Mouse (Mus musculus) heart, embryonic 16.5 days (tissue): Measurements from ENCODE around the gene Galnt7. TPM values are rescaled to one million over a fixed set of nuclear protein-coding genes. Genes with fewer than 3 reads are reported as not detected.

Experiments
- ATAC-seq: fragments of 200-750 bp; cut with Nextera tagmentation; replicated peaks from 2 replicates; pipeline ENCODE4 v1.8.0; 2017; ENCODE audit warnings: moderate number of reproducible peaks; ENCODE audit not compliant: insufficient read depth, low FRiP score; ENCODE audit errors: extremely low read depth
- H3K27ac ChIP-seq: fragments of 300-500 bp; sonication (generic); 2 replicates; pipeline ENCODE4 v1.5.1; 2014; ENCODE audit warnings: mild to moderate bottlenecking, low read length, control low read depth, moderate library complexity
- H3K27me3 ChIP-seq: fragments of 300-500 bp; sonication (generic); 2 replicates; pipeline ENCODE4 v1.6.1; 2014; ENCODE audit warnings: low read length, mixed read lengths; ENCODE audit not compliant: control insufficient read depth, insufficient read depth
- H3K36me3 ChIP-seq: fragments of 300-500 bp; sonication (generic); 2 replicates; pipeline ENCODE4 v1.6.1; 2014; ENCODE audit not compliant: control insufficient read depth, insufficient read depth
- H3K4me1 ChIP-seq: fragments of 300-500 bp; sonication (generic); 2 replicates; pipeline ENCODE4 v1.6.1; 2014; ENCODE audit warnings: low read length, mixed read lengths; ENCODE audit not compliant: control insufficient read depth, insufficient read depth
- H3K4me2 ChIP-seq: fragments of 300-500 bp; sonication (generic); 2 replicates; pipeline ENCODE4 v1.6.1; 2014; ENCODE audit warnings: low read depth, mild to moderate bottlenecking, control low read depth, low read length
- H3K4me3 ChIP-seq: fragments of 300-500 bp; sonication (generic); 2 replicates; pipeline ENCODE4 v1.5.1; 2014; ENCODE audit warnings: mild to moderate bottlenecking, control low read depth, low read length
- H3K9ac ChIP-seq: fragments of 300-500 bp; sonication (generic); 2 replicates; pipeline ENCODE4 v1.6.1; 2014; ENCODE audit warnings: low read length, control low read depth
- H3K9me3 ChIP-seq: fragments of 300-500 bp; sonication (generic); replicated peaks from 2 replicates; pipeline ENCODE4 v1.6.1; 2016; ENCODE audit warnings: low read length; ENCODE audit not compliant: control insufficient read depth
- WGBS: fragments of 180-500 bp; shearing (Covaris S2); extraction: QIAGEN DNeasy Blood & Tissue Kit; methylation state at CpG from one replicate; pipeline ENCODE4 v1.1.7; 2014; 5-methylcytosine and 5-hydroxymethylcytosine counted together
- polyA plus RNA-seq: library from polyadenylated mRNA; unstranded; fragments of >200 nt; fragmentation: Nextera tagmentation; extraction: Ambion mirVana; gene quantifications from 2 replicates; pipeline ENCODE4 v1.2.1, GENCODE M21; 2015

Gene Galnt7
- polyA plus RNA-seq, 1 experiment from 2014 or later = 7.1 TPM

DNA sequence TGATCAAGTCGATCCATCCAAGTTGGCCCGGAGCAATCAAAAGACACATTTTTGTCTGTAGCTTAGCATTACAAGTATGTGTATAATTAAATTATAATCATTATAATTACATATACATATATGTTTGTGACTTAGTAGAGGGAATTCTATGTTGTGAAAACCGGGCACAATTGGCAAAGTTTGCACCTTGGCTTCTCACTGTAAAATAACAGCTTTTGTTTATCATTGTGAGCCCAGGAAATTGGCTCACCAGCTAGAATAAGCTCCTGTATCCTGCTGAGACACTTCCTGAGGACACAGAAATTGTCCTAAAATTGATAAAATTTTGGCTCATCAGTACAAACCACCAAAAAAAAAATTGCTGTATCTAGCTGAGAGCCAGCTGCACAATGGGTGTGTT lies 106.4 kb downstream of the Galnt7 start:
- Histone ChIP-seq H3K27ac (no peak overlapping the region), H3K4me3 (no peak overlapping the region), H3K27me3 (no peaks in the 10 kb centered on the region), H3K9ac (no peak overlapping the region), H3K36me3 (no peaks in the 10 kb centered on the region), H3K4me1 (no peaks in the 10 kb centered on the region), H3K9me3 (no peaks in the 10 kb centered on the region), H3K4me2 (no peak overlapping the region)
- ATAC-seq = no peak
- 86% methylated on average over 3 of the region's 3 CpGs for WGBS

- no peak overlapping the region for H3K4me3 ChIP-seq
- no peaks in the 10 kb centered on the region; the same call in 1 of the 2 replicates for H3K4me1 ChIP-seq
- WGBS = 75% methylated on average over 9 of the region's 9 CpGs
These were observed 111.4 kb downstream of the Galnt7 start for GRCm38 (mm10) chr8:57541405-57541804.

GRCm38 (mm10) chr8:57540951-57541350 lies 111.9 kb downstream of the Galnt7 start:
- Histone ChIP-seq H3K4me1 (no peaks in the 10 kb centered on the region; the same call in 1 of the 2 replicates), H3K36me3 (peaks cover 5% of the 10 kb centered on the region; the same call in 1 of the 2 replicates), H3K9ac (no peak overlapping the region), H3K4me2 (no peak overlapping the region), H3K27ac (no peak overlapping the region), H3K27me3 (no peaks in the 10 kb centered on the region), H3K9me3 (no peaks in the 10 kb centered on the region), H3K4me3 (no peak overlapping the region)
- WGBS = 83% methylated on average over 11 of the region's 11 CpGs
- no peak for ATAC-seq

More at GRCm38 (mm10) chr8:57541405-57541804, 111.4 kb downstream of the Galnt7 start:
- H3K27ac ChIP-seq = no peak overlapping the region
- H3K9me3 ChIP-seq = no peaks in the 10 kb centered on the region
- no peak overlapping the region for H3K4me2 ChIP-seq
- no peak overlapping the region for H3K9ac ChIP-seq
- ATAC-seq = no peak
- H3K36me3 ChIP-seq = 0 out of 2 replicates have a peak, but pooled peaks cover under 1% of the 10 kb centered on the region
- no peaks in the 10 kb centered on the region for H3K27me3 ChIP-seq

DNA sequence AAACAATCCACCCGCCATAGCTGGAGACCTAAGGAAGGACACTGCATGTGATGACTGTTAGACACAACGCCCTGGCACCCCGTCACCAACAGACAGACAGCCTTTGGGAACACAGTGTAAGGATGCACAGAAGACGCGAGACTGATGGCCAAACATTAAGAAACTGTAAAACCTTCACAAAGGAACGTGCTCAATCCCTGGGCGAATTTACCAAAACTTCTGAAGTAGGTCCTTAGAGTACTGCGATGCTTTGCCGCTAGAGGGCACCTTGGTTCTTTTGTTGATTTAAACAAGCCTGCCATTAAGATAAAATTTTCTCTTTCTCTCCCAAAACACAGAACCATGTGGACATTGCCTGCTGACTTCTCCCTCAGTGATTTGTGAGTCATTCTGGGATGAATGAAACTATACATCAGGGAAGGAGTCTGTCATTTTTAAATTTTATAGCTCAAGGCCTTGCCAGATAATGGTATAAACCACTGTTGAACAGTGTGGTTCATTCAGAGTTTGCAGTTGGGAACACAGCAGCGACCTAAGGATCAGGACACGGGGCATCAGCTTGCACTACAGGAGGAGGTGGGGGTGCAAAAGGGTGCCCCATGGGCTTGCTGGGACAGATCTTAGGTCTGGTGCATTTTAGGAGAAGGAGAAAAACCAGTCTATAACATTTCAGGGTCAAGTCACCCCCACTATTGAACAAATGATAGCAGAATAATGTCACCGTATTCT lies 112.6 kb downstream of the Galnt7 start:
- Histone ChIP-seq H3K36me3 (peaks cover 11% of the 10 kb centered on the region; the same call in 1 of the 2 replicates), H3K4me2 (no peak overlapping the region), H3K4me1 (no peaks in the 10 kb centered on the region; the same call in 1 of the 2 replicates), H3K9me3 (no peaks in the 10 kb centered on the region; the same call in 1 of the 2 replicates), H3K4me3 (no peak overlapping the region), H3K27ac (no peak overlapping the region), H3K9ac (no peak overlapping the region), H3K27me3 (no peaks in the 10 kb centered on the region)
- WGBS = 42% methylated on average over 12 of the region's 12 CpGs
- ATAC-seq = peak; percentile 23

DNA sequence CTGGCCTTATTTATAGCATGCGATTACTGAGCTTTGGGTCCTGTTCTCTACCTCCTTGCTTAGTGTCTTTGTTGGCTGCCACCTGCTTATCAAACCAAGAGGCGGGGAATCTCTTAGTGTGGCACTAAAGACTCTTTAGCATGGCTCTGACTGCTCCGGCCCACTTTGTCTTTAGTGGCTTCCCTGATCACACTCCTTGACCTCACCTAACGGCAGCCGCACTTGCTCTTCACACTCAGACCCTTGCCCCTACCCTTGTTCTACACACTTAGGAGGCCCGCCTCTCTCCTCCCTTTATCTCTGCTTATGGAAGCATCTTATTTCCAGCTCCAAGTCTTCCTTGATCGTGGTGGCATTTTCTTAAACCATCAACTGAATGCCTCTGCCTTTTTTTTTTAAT lies 114.2 kb downstream of the Galnt7 start:
- no peaks in the 10 kb centered on the region; the same call in 1 of the 2 replicates for H3K4me1 ChIP-seq
- H3K27ac ChIP-seq = no peak overlapping the region
- H3K4me3 ChIP-seq = no peak overlapping the region
- 65% methylated on average over 7 of the region's 7 CpGs for WGBS
- no peaks in the 10 kb centered on the region; the same call in 1 of the 2 replicates for H3K9me3 ChIP-seq
- H3K27me3 ChIP-seq = no peaks in the 10 kb centered on the region
- H3K9ac ChIP-seq = no peak overlapping the region
- H3K4me2 ChIP-seq = no peak overlapping the region
- peaks cover 14% of the 10 kb centered on the region; the same call in 1 of the 2 replicates for H3K36me3 ChIP-seq
- ATAC-seq = no peak

GRCm38 (mm10) chr8:57536167-57536566 lies 116.7 kb downstream of the Galnt7 start:
- Histone ChIP-seq H3K9me3 (no peaks in the 10 kb centered on the region; the same call in 1 of the 2 replicates), H3K27me3 (no peaks in the 10 kb centered on the region), H3K36me3 (peaks cover 14% of the 10 kb centered on the region; the same call in 1 of the 2 replicates), H3K9ac (no peak overlapping the region), H3K27ac (no peak overlapping the region), H3K4me2 (no peak overlapping the region), H3K4me1 (peaks cover 4% of the 10 kb centered on the region), H3K4me3 (no peak overlapping the region)
- ATAC-seq = no peak; the same call in 1 of the 2 replicates
- WGBS = 91% methylated on average over 6 of the region's 6 CpGs

DNA sequence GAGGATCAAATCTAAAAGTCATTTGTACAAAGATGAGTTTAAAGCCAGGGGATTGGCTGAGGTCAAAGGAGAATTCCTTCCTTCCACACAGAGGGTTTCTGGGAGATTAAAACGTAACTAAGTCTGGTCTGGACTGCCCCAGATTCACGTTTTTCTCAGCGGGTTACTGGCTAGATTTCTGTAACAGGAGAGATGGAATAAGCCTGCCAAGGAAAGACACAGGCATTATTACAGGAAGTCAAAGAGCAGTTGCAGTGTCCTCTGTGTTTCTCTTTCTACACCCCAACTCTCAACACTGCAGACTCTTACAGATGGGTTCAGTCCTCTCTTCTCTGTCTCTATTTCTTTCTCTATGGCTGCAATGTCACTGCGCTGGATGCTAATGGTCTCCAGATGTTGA lies 118.3 kb downstream of the Galnt7 start:
- 72% methylated on average over 4 of the region's 4 CpGs for WGBS
- peaks cover 9% of the 10 kb centered on the region for H3K4me1 ChIP-seq
- ATAC-seq = no peak
- H3K9me3 ChIP-seq = no peaks in the 10 kb centered on the region; the same call in 1 of the 2 replicates
- H3K27me3 ChIP-seq = no peaks in the 10 kb centered on the region
- H3K4me2 ChIP-seq = no peak overlapping the region
- H3K4me3 ChIP-seq = no peak overlapping the region
- no peak overlapping the region for H3K27ac ChIP-seq
- no peak overlapping the region for H3K9ac ChIP-seq
- peaks cover 14% of the 10 kb centered on the region; the same call in 1 of the 2 replicates for H3K36me3 ChIP-seq

GRCm38 (mm10) chr8:57533106-57533505 lies 119.7 kb downstream of the Galnt7 start:
- H3K9me3 ChIP-seq = no peaks in the 10 kb centered on the region; the same call in 1 of the 2 replicates
- no peak overlapping the region for H3K4me2 ChIP-seq
- peaks cover 14% of the 10 kb centered on the region; the same call in 1 of the 2 replicates for H3K36me3 ChIP-seq
- ATAC-seq = no peak
- H3K27ac ChIP-seq = no peak overlapping the region
- H3K4me1 ChIP-seq = peaks cover 9% of the 10 kb centered on the region
- H3K9ac ChIP-seq = no peak overlapping the region
- H3K27me3 ChIP-seq = no peaks in the 10 kb centered on the region
- WGBS = 84% methylated on average over 4 of the region's 4 CpGs
- no peak overlapping the region for H3K4me3 ChIP-seq

DNA sequence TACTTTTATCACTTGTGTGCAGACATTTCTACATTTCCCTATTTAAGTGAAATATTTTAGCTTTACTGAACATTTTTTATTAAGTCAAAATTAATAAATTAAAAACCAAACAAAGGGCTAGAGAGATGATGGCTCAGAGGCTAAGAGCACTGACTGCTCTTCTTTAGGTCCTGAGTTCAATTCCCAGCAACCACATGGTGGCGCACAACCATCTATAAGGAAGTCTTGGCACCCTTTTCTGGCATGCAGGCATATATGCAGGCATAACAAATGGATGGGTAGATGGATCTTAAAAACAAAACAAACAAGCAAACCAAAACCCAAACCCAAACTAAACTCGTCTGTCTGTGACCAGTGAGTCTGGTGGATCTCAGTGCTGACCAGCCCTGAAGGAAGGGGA lies 120.6 kb downstream of the Galnt7 start:
- H3K4me2 ChIP-seq = no peak overlapping the region
- H3K27ac ChIP-seq = no peak overlapping the region
- WGBS = 67% methylated on average over 2 of the region's 2 CpGs
- no peaks in the 10 kb centered on the region; the same call in 1 of the 2 replicates for H3K9me3 ChIP-seq
- no peaks in the 10 kb centered on the region for H3K27me3 ChIP-seq
- H3K4me1 ChIP-seq = peaks cover 9% of the 10 kb centered on the region
- H3K4me3 ChIP-seq = no peak overlapping the region
- peaks cover 14% of the 10 kb centered on the region; the same call in 1 of the 2 replicates for H3K36me3 ChIP-seq
- H3K9ac ChIP-seq = no peak overlapping the region
- ATAC-seq = no peak
